Mouse (Mus musculus) C2C12 (cell line): Measurements from ENCODE around the gene Lsm14b. TPM values are rescaled to one million over a fixed set of nuclear protein-coding genes. Genes with fewer than 3 reads are reported as not detected.

Experiments used
- H3K27me3 ChIP-seq: one replicate; pipeline ENCODE4 v1.6.1; 2011; ENCODE audit not compliant: control insufficient read depth, insufficient read depth, insufficient read length
- H3K36me3 ChIP-seq: one replicate; pipeline ENCODE4 v1.6.1; 2011; ENCODE audit not compliant: control insufficient read depth, insufficient read depth
- H3K4me3 ChIP-seq: one replicate; pipeline ENCODE4 v1.5.1; 2011; ENCODE audit warnings: mild to moderate bottlenecking, control low read depth; ENCODE audit not compliant: poor library complexity, insufficient read depth, severe bottlenecking
- H3K79me2 ChIP-seq: one replicate; pipeline ENCODE4 v1.6.1; 2011; ENCODE audit not compliant: control insufficient read depth, insufficient read depth
- H3K79me3 ChIP-seq: one replicate; pipeline ENCODE4 v1.6.1; 2011; ENCODE audit warnings: low read depth, control low read depth
- H3ac ChIP-seq: one replicate; pipeline ENCODE3; 2011; ENCODE audit warnings: low read depth; ENCODE audit not compliant: control insufficient read depth, insufficient read length
- CEBPB ChIP-seq: IDR thresholded peaks from one replicate; pipeline ENCODE4 v1.6.1; 2011; ENCODE audit warnings: low read depth, mild to moderate bottlenecking, control low read depth, moderate library complexity
- CTCF ChIP-seq: IDR thresholded peaks from one replicate; pipeline ENCODE4 v1.5.1; 2011; ENCODE audit not compliant: control insufficient read depth, insufficient read depth, insufficient read length
- FOSL1 ChIP-seq: IDR thresholded peaks from one replicate; pipeline ENCODE4 v1.8.0; 2011; ENCODE audit warnings: mild to moderate bottlenecking, low read length; ENCODE audit not compliant: poor library complexity, insufficient read depth, severe bottlenecking
- MAX ChIP-seq: IDR thresholded peaks from one replicate; pipeline ENCODE4 v1.6.1; 2011; ENCODE audit warnings: mild to moderate bottlenecking, control low read depth
- MYOD1 ChIP-seq: IDR thresholded peaks from one replicate; pipeline ENCODE4 v1.6.1; 2011; ENCODE audit warnings: low read depth; ENCODE audit not compliant: control insufficient read depth, insufficient read length
- MYOG ChIP-seq: IDR thresholded peaks from one replicate; pipeline ENCODE4 v1.6.1; 2011; ENCODE audit not compliant: control insufficient read depth, insufficient read length; ENCODE audit errors: extremely low read depth
- USF1 ChIP-seq: IDR thresholded peaks from one replicate; pipeline ENCODE4 v1.6.1; 2011; ENCODE audit warnings: low read depth, mild to moderate bottlenecking, control low read depth, moderate library complexity
- polyA plus RNA-seq: library from polyadenylated mRNA; unstranded; fragments of >200 nt; fragmentation: generic; extraction: Trizol; gene quantifications from one replicate; pipeline ENCODE4 v1.2.1, GENCODE M21; 2012; ENCODE audit warnings: missing spikeins

The Lsm14b gene
- polyA plus RNA-seq, 1 experiment: 35.2 TPM

DNA sequence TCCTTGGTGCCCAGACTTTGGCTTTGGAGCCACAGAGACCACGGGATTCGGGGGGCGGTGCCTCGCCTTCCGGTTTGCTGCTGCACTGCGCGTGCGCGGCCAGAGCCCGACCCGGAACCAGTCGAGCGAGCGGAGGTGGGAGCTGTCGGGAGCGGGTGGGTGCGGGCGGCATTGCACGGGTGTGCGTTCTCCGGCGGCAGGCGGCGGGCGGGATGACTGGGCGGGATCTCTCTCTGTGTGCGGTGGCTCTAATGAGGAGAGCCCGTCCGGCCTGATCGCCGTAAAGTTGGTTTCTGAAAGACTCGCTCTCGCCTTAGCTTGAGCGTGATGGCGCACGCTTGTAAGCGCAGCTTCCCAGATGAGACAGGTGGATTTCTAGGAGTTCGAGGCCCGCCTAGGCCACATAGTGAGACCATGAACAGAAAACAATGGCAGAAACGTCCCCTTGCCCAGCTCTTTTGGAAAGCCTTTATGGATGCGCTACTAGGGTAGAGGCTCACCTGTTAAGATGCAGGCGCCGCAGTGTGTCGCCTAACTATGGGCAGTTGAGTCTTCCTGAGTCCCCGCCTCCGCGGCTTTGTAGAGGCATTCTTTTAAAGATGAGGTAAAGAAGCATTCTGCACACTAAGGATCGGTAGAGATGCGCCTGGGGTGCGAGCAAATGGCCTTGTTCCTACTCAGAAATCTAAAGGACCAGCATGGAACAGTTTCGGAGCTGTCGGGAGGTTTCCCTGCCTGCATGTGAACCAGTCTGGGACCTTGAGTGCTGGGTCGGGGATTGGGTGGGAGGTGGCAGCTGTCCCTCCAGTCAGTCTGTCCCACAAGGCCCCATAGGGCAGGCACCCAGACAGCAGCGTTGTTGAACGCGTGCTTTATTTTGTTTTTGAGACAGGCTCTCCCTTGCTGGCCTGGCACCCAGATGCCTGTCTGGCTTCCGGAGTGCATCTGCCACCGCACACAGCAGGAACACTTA lies 46.0 kb downstream of the Lsm14b start, which contains the start of gene Mtg2:
Gene Mtg2, plus strand, starts transcription at position 108 of the 973 bp plus-strand sequence.
- Histone ChIP-seq H3K4me3 (peak within 1 kb of the TSS; percentile 90), H3ac (peak within 1 kb of the TSS; percentile 62), H3K79me3 (no peaks in the 10 kb centered on the region), H3K79me2 (peaks cover 15% of the 10 kb centered on the region), H3K27me3 (no peaks in the 10 kb centered on the region), H3K36me3 (peaks cover 7% of the 10 kb centered on the region)
- peak; percentile 74 for TF ChIP-seq MAX
- no peak for TF ChIP-seq CTCF
- TF ChIP-seq USF1: no peak
- TF ChIP-seq FOSL1: no peak

DNA sequence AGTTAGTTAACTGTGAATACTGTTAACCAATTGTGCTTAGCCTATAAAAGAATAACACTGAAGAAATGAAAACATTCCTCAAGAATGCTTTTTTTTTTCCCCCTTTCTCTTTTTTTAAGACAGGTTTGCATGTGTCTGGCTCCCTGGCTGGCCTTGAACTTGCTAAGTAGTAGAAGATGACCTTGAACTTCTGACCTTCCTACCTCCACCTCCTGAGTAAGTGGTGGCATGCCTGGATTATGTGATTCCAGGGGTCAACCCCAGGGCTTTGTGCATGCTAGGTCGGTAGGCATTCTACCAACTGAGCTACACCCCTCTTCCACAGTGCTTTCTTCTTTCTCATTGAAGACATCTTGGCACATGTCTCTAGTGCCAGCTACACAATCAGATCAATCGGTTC lies 46.9 kb downstream of the Lsm14b start:
- no peak for TF ChIP-seq MYOG
- TF ChIP-seq USF1: no peak
- TF ChIP-seq FOSL1: no peak
- TF ChIP-seq MAX: no peak
- TF ChIP-seq CTCF: no peak
- TF ChIP-seq MYOD1: no peak
- no peak for TF ChIP-seq CEBPB
- H3K79me3 ChIP-seq: no peaks in the 10 kb centered on the region
- peaks cover 15% of the 10 kb centered on the region for H3K79me2 ChIP-seq
- H3ac ChIP-seq: no peak overlapping the region
- peaks cover 7% of the 10 kb centered on the region for H3K36me3 ChIP-seq
- no peak overlapping the region for H3K4me3 ChIP-seq
- H3K27me3 ChIP-seq: no peaks in the 10 kb centered on the region

GRCm38 (mm10) chr2:180072886-180073285 lies 48.1 kb downstream of the Lsm14b start:
- no peak overlapping the region for H3K4me3 ChIP-seq
- peaks cover 15% of the 10 kb centered on the region for H3K79me2 ChIP-seq
- no peaks in the 10 kb centered on the region for H3K79me3 ChIP-seq
- TF ChIP-seq CEBPB (no peak), MYOD1 (no peak), MAX (no peak), FOSL1 (no peak), CTCF (no peak), MYOG (no peak), USF1 (no peak)
- peaks cover 13% of the 10 kb centered on the region for H3K36me3 ChIP-seq
- no peaks in the 10 kb centered on the region for H3K27me3 ChIP-seq
- H3ac ChIP-seq: no peak overlapping the region

DNA sequence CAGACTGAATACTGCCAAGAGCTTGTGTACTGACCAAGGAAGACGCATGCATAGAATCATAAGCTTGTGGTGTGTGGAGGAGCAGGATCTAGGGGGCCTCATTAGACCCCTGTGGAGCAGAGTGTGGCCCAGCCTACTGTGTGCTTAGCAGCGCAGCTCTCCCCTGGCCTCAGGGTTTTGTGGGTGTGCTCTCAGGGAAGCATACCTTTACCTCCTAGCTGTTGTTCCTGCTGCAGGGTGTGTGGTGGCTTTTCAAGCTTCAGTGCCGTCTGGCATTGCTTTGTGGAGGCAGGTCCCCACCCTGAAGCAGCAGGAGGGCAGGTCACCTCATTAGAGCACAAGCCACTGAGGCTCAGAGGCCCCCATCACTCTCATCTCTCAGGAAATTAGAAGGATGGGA lies 52.8 kb downstream of the Lsm14b start:
- Histone ChIP-seq H3ac (no peak overlapping the region), H3K36me3 (peaks cover 15% of the 10 kb centered on the region), H3K79me2 (no peaks in the 10 kb centered on the region), H3K79me3 (no peaks in the 10 kb centered on the region), H3K4me3 (no peak overlapping the region), H3K27me3 (no peaks in the 10 kb centered on the region)
- TF ChIP-seq USF1 (no peak), CEBPB (no peak), CTCF (no peak), MYOG (no peak)

GRCm38 (mm10) chr2:180080680-180081079 lies 55.9 kb downstream of the Lsm14b start:
- H3ac ChIP-seq: no peak overlapping the region
- no peak overlapping the region for H3K4me3 ChIP-seq
- no peaks in the 10 kb centered on the region for H3K79me2 ChIP-seq
- no peaks in the 10 kb centered on the region for H3K79me3 ChIP-seq
- H3K36me3 ChIP-seq: peaks cover 34% of the 10 kb centered on the region
- TF ChIP-seq MYOD1 (no peak), FOSL1 (no peak), MAX (no peak), USF1 (no peak), CEBPB (no peak), MYOG (no peak), CTCF (no peak)
- H3K27me3 ChIP-seq: no peaks in the 10 kb centered on the region
